Comparison of ENCODE assay signal across 28 mouse cellular contexts in genomic region chr1:107439462-107439861, GRCm38 (mm10). TPM values are rescaled to one million over a fixed set of nuclear protein-coding genes. Genes with fewer than 3 reads are reported as not detected.
"Had no signal": no experiment of that assay in that cellular context is flagged by ENCODE, and none has a peak within 500 bp of the region (broad histone marks: within the 10 kb centered on the region; RNA-seq: fewer than 3 reads in every experiment).

No protein-coding gene starts in this region.

- H3K9me3 ChIP-seq: limb, embryonic 10.5 days; limb, embryonic 13.5 days; liver, embryonic 12.5 days; liver, embryonic 15.5 days had no signal

- DNase-seq: kidney, adult 18-20 months; kidney, adult 9 months; kidney, postnatal 14 days; kidney, postnatal 4 days; liver; lung, adult 2 months; lung, postnatal 14 days; midbrain, embryonic 14.5 days; retina, postnatal 1 day; right cerebral cortex, postnatal 25 days; spleen, adult 18-20 months; thymus, adult 2 months; thymus, postnatal 14 days; thymus, postnatal 4 days had no signal

- H3K9ac ChIP-seq: limb, embryonic 13.5 days; liver, embryonic 12.5 days; liver, embryonic 15.5 days had no signal

- H3K36me3 ChIP-seq: limb, embryonic 10.5 days; limb, embryonic 13.5 days; liver, embryonic 12.5 days; liver, embryonic 15.5 days had no signal

- H3K4me2 ChIP-seq: limb, embryonic 13.5 days; liver, embryonic 12.5 days; liver, embryonic 15.5 days; midbrain, embryonic 11.5 days had no signal

- H3K4me3 ChIP-seq: limb, embryonic 10.5 days; limb, embryonic 13.5 days; liver, embryonic 12.5 days; liver, embryonic 15.5 days had no signal

- H3K27ac ChIP-seq: limb, embryonic 10.5 days; limb, embryonic 13.5 days; liver, embryonic 12.5 days; liver, embryonic 15.5 days; macrophage; stomach, postnatal 0 days had no signal

- ATAC-seq: liver, embryonic 12.5 days had no signal

- H3K27me3 ChIP-seq: limb, embryonic 13.5 days; liver, embryonic 12.5 days; liver, embryonic 15.5 days had no signal

- H3K4me1 ChIP-seq: limb, embryonic 10.5 days; limb, embryonic 13.5 days; liver, embryonic 12.5 days; liver, embryonic 15.5 days had no signal

RNA-seq across cellular contexts. Expression of gene Serpinb7, which starts 40.0 kb away (rescaled TPM):
- total RNA-seq: layer of hippocampus, postnatal 14 days; left cerebral cortex, postnatal 25 days; megakaryocyte-erythroid progenitor cell, adult 5-6 weeks; midbrain, postnatal 0 days had no signal
- polyA plus RNA-seq: limb, embryonic 10.5 days; liver, embryonic 12.5 days; lung, embryonic 16.5 days; macrophage; midbrain, embryonic 11.5 days; midbrain, embryonic 14.5 days; midbrain, postnatal 0 days; neural tube, embryonic 11.5 days; stomach, embryonic 14.5 days had no signal
